Mouse (Mus musculus) heart, embryonic 14.5 days (tissue): Measurements from ENCODE around the gene Limd1. TPM values are rescaled to one million over a fixed set of nuclear protein-coding genes. Genes with fewer than 3 reads are reported as not detected.

ENCODE experiments used
- ATAC-seq: fragments of 200-750 bp; cut with Nextera tagmentation; 2 replicates; pipeline ENCODE4 v1.8.0; 2017; ENCODE audit warnings: low read depth, moderate TSS enrichment; ENCODE audit not compliant: insufficient number of reproducible peaks, insufficient read depth, low FRiP score
- H3K27ac ChIP-seq, 2 experiments: fragments of 200-500 bp in 1 of 2; fragments of 300-500 bp in 1 of 2; sonication (generic) in 1 of 2; replicated peaks in 1 of 2; 2 replicates each; pipeline ENCODE4 v1.5.1; 2012 to 2014; ENCODE audit warnings: low read depth in 2 of 2, low read length in 2 of 2, control low read depth in 1 of 2, mild to moderate bottlenecking in 1 of 2, mixed read lengths in 1 of 2; ENCODE audit not compliant: control insufficient read depth in 1 of 2, insufficient read depth in 1 of 2
- H3K27me3 ChIP-seq: fragments of 300-500 bp; sonication (generic); 2 replicates; pipeline ENCODE4 v1.6.1; 2014; ENCODE audit warnings: mild to moderate bottlenecking, low read length, control low read depth; ENCODE audit not compliant: control insufficient read depth, insufficient read depth
- H3K36me3 ChIP-seq: fragments of 300-500 bp; sonication (generic); 2 replicates; pipeline ENCODE4 v1.6.1; 2014; ENCODE audit warnings: mild to moderate bottlenecking, control low read depth, low read length, mixed read lengths; ENCODE audit not compliant: control insufficient read depth, insufficient read depth
- H3K4me1 ChIP-seq, 2 experiments: fragments of 200-500 bp in 1 of 2; fragments of 300-500 bp in 1 of 2; sonication (generic) in 1 of 2; 2 replicates each; pipeline ENCODE4 v1.6.1; 2012 to 2014; ENCODE audit warnings: low read length in 2 of 2, control low read depth in 1 of 2, mixed read lengths in 1 of 2; ENCODE audit not compliant: control insufficient read depth in 2 of 2, insufficient read depth in 2 of 2
- H3K4me2 ChIP-seq: fragments of 300-500 bp; sonication (generic); 2 replicates; pipeline ENCODE4 v1.6.1; 2014; ENCODE audit warnings: mild to moderate bottlenecking, low read length
- H3K4me3 ChIP-seq, 2 experiments: fragments of 200-500 bp in 1 of 2; fragments of 300-500 bp in 1 of 2; sonication (generic) in 1 of 2; 2 replicates each; pipeline ENCODE4 v1.5.1; 2012 to 2014; ENCODE audit warnings: low read length in 2 of 2, mild to moderate bottlenecking in 2 of 2, control low read depth in 1 of 2, low read depth in 1 of 2, moderate library complexity in 1 of 2; ENCODE audit not compliant: control insufficient read depth in 1 of 2, insufficient read depth in 1 of 2
- H3K9ac ChIP-seq: fragments of 300-500 bp; sonication (generic); 2 replicates; pipeline ENCODE4 v1.6.1; 2014; ENCODE audit warnings: mild to moderate bottlenecking, low read length
- H3K9me3 ChIP-seq: fragments of 300-500 bp; sonication (generic); 2 replicates; pipeline ENCODE4 v1.6.1; 2016; ENCODE audit warnings: low read length, control low read depth; ENCODE audit not compliant: control insufficient read depth
- WGBS: fragments of 180-500 bp; shearing (Covaris S2); extraction: QIAGEN DNeasy Blood & Tissue Kit; methylation state at CpG from one replicate; pipeline ENCODE4 v1.1.7; 2014; 5-methylcytosine and 5-hydroxymethylcytosine counted together
- polyA plus RNA-seq: library from polyadenylated mRNA; unstranded; fragments of >200 nt; fragmentation: Nextera tagmentation; extraction: Ambion mirVana; gene quantifications from 2 replicates; pipeline ENCODE4 v1.2.1, GENCODE M21; 2014

The Limd1 gene
- polyA plus RNA-seq, 1 experiment from 2014 or later, result 50.9 TPM

DNA sequence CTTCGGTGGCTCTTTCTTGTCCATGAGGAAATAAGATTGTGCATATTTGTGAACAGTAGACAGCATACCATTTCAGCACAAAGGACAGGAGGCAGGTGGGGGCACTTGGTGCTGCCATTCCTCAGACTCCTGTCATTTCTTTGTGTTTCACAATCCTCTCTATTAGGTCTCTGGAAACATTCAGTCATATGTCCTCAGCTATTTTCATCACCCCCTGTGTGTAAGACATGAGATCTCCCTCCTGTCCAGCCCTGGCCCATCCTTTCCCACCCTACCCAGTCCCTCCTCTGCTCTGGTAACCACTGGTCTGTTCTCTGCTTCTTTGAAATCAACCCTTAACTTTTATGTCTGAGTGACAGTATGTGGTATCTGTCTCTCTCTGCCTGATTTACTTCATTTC lies 5.1 kb downstream of the Limd1 start:
- Histone ChIP-seq H3K4me2 (peak overlapping the region; percentile 95; the same call in 1 of the 2 replicates), H3K4me3 (no peak overlapping the region), H3K9ac (peak overlapping the region; percentile 7; the same call in 1 of the 2 replicates), H3K9me3 (no peaks in the 10 kb centered on the region), H3K27me3 (no peaks in the 10 kb centered on the region), H3K27ac (peak overlapping the region in 1 of 2 experiments; percentile 42; a peak in 1 of 4 replicates), H3K4me1 (peaks cover 38 to 69% of the 10 kb centered on the region in 2 experiments), H3K36me3 (peaks cover 65% of the 10 kb centered on the region)
- no peak for ATAC-seq
- WGBS, result 38% methylated on average over 1 of the region's 1 CpGs

DNA sequence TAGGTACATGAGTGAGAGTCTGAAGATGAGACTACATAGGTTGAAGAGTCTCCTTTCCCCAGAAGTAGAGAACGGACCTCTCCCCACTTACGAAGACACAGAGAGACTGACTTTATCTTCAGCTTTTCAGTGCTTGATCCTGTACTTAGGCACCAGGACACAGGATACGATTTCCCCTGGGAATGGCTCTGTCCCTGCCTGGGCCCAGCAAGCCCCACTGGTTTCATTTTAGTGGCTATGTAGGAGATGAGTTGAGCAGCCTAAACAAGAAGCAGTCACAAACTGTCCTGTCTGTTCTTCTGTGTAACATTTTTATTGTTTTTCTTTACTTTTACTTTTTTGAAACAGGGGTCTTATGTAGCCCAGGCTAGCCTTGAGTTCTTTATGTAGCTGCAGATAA lies 6.3 kb downstream of the Limd1 start:
- H3K4me2 ChIP-seq, result no peak overlapping the region
- H3K4me1 ChIP-seq, result peaks cover 38 to 73% of the 10 kb centered on the region in 2 experiments
- H3K4me3 ChIP-seq, result no peak overlapping the region
- WGBS, result 77% methylated on average over 3 of the region's 3 CpGs
- no peaks in the 10 kb centered on the region for H3K9me3 ChIP-seq
- H3K9ac ChIP-seq, result no peak overlapping the region
- peaks cover 62% of the 10 kb centered on the region for H3K36me3 ChIP-seq
- ATAC-seq, result no peak
- H3K27me3 ChIP-seq, result no peaks in the 10 kb centered on the region
- no peak overlapping the region for H3K27ac ChIP-seq

DNA sequence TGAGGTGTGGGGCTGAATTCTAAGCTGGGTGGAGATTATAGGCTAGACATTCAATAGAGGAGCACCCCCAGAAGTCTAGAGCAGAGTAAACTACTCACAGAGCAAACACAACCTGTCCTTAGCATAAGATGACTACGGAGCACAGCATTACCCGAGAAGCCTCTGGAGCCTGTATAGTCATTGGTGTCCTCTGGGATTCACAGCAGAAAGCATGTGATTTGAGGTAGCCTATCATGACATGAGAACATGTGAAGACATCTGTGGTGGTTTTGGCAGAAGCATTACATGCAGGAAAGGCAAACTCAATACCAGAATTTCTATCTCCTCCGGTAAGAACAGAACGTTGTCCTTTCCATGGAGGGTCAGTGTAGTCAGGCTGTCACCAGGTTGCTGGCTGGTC lies 7.1 kb downstream of the Limd1 start:
- no peak for ATAC-seq
- Histone ChIP-seq H3K9me3 (no peaks in the 10 kb centered on the region), H3K27me3 (no peaks in the 10 kb centered on the region), H3K9ac (no peak overlapping the region), H3K4me1 (peaks cover 37 to 73% of the 10 kb centered on the region in 2 experiments), H3K4me2 (no peak overlapping the region), H3K27ac (no peak overlapping the region), H3K4me3 (no peak overlapping the region), H3K36me3 (peaks cover 59% of the 10 kb centered on the region)
- WGBS, result 84% methylated on average over 4 of the region's 4 CpGs

DNA sequence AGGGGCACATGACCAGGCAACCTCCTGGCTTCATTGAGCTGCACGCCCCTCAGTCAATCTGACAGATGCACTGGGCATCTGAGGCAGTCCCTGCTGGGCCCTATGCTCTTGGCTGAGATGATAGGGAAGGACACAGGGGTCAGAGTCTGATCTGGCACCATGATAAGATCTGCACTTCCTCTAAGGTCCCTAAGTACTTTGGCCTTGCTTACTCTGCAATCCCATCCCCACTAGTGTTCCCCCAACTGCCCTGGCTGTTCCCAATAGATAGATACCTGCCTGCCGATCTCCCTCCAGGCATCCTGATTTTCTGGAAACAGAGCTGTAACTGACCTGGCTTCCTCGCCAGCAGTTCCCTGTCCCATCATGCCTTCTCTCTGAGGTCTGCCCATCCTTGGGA lies 8.1 kb downstream of the Limd1 start:
- H3K36me3 ChIP-seq, result peaks cover 53% of the 10 kb centered on the region
- ATAC-seq, result no peak

DNA sequence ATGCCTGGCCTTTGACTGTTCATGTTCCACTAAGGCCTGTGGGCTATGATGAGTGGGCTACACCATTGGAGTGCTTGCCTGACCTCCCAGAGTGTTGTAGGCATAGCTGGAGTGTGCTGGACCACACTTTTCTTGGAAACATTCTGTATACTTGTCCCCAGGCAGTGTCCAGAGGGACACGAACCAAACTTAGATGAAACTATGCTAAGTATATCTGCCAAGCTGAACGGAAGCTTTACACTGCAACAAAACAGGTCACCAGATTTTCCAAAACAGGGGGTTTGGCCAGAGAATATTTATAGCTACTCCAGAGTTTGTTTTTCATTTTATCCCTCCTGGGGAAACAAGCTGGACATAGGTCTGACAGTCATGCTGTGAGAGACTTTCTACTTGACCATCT lies 10.6 kb downstream of the Limd1 start:
- 37% methylated on average over 2 of the region's 2 CpGs for WGBS
- no peak overlapping the region for H3K9ac ChIP-seq
- peaks cover 34% of the 10 kb centered on the region for H3K36me3 ChIP-seq
- ATAC-seq, result no peak
- no peaks in the 10 kb centered on the region for H3K9me3 ChIP-seq
- no peak overlapping the region for H3K4me3 ChIP-seq
- no peaks in the 10 kb centered on the region for H3K27me3 ChIP-seq
- peaks cover 37 to 66% of the 10 kb centered on the region in 2 experiments for H3K4me1 ChIP-seq
- peak overlapping the region in 1 of 2 experiments; percentile 84; a peak in 1 of 4 replicates for H3K27ac ChIP-seq
- no peak overlapping the region for H3K4me2 ChIP-seq

More for the DNA sequence above, 8.1 kb downstream of the Limd1 start:
- Histone ChIP-seq H3K4me3 (no peak overlapping the region), H3K9ac (no peak overlapping the region), H3K4me2 (no peak overlapping the region), H3K9me3 (no peaks in the 10 kb centered on the region), H3K4me1 (peaks cover 38 to 74% of the 10 kb centered on the region in 2 experiments), H3K27ac (no peak overlapping the region), H3K27me3 (no peaks in the 10 kb centered on the region)
- 71% methylated on average over 3 of the region's 3 CpGs for WGBS

DNA sequence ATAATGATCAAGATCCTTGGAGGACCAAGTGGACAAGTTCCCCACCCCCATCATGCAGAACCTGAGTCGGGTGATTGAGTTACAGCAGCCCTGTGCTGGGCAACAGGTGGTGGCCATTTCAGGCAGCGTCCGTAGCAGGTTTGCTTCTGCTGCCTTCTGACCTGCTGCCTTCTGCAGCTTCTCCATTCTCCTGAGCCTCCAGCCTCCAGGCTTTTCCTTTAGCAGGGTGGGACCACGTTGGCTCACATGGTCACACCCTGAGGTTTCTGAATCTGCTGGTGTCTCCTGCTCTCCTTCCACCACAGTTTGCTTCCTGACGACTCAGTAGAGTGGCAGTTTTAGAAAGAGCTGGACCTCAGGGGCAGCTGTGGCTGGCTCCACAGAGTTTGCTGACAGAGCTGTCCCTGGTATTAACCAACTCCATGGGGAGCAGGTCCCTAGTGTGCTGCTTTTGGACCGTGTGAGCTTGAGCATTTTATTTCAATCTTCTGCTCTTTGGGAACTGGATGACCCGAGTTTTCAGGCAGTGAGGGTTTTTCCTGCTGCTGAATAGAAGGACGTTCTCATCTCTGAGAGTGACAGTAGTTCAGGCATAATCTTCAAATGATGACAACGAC lies 11.3 kb downstream of the Limd1 start:
- Histone ChIP-seq H3K4me2 (no peak overlapping the region), H3K27ac (peak overlapping the region; percentile 21 to 84; a peak in 3 of 4 replicates), H3K9me3 (no peaks in the 10 kb centered on the region), H3K27me3 (no peaks in the 10 kb centered on the region), H3K4me3 (no peak overlapping the region), H3K9ac (peak overlapping the region; percentile 51; the same call in 1 of the 2 replicates), H3K36me3 (peaks cover 28% of the 10 kb centered on the region), H3K4me1 (peaks cover 35 to 58% of the 10 kb centered on the region in 2 experiments)
- ATAC-seq, result no peak
- 62% methylated on average over 9 of the region's 9 CpGs for WGBS

DNA sequence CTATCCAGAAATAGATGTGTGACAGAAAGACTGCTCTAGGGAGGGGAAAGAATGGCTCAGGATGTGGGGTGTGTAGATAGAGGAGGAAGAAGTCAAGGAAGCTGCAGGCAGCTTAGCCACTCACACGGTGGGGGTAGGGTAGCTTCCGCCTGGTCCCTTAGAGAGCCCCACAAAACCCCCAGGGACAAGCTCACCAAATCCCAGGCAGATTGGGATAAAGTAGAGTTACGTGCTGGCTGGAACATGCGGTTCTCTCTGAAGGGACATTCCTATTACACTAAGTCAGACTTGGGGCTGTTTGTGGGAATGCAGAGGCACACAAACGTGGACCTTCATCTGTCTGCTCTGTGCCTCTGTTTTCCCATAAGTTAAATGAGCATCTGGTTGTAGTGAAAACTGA lies 12.4 kb downstream of the Limd1 start:
- peak; percentile 49; the same call in 1 of the 2 replicates for ATAC-seq
- Histone ChIP-seq H3K4me2 (peak overlapping the region; percentile 38), H3K9me3 (no peaks in the 10 kb centered on the region), H3K9ac (peak overlapping the region; percentile 21; the same call in 1 of the 2 replicates), H3K27ac (peak overlapping the region; percentile 76 to 84), H3K4me1 (peaks cover 35 to 64% of the 10 kb centered on the region in 2 experiments), H3K27me3 (no peaks in the 10 kb centered on the region), H3K36me3 (peaks cover 18% of the 10 kb centered on the region), H3K4me3 (no peak overlapping the region)
- WGBS, result 13% methylated on average over 5 of the region's 5 CpGs
